Mouse (Mus musculus) kidney, postnatal 4 days (tissue): ENCODE data around the gene Csad.
"Not testable (repeated sequence)": the region's sequence is repeated elsewhere in the genome, so short reads cannot be mapped to it uniquely, and the experiment has no call there.

ENCODE experiments used
- DNase-seq, 2 experiments: peaks; one replicate each; pipeline ENCODE4 v3.0.0; 2021; ENCODE audit warnings: mixed read lengths in 2 of 2

The Csad gene

DNA sequence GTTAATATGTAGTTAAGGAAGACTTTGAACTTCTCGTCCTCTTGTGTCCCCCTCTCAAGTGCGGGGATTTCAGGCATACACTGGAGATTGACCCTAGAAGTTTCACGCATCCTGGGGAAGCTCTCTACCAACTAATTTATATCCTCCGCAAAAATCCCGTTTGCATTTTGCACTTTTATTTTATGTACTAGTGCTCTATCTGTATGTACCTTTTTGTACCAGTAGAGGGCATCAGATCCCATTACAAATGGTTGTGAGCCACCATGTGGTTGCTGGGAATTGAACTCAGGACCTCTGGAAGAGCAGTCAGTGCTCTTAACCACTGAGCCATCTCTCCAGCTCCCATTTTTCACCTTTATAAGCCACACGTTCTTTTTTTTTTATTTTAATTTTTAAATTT is 49.5 kb downstream of the Csad start:
- not testable (repeated sequence) for DNase-seq

DNA sequence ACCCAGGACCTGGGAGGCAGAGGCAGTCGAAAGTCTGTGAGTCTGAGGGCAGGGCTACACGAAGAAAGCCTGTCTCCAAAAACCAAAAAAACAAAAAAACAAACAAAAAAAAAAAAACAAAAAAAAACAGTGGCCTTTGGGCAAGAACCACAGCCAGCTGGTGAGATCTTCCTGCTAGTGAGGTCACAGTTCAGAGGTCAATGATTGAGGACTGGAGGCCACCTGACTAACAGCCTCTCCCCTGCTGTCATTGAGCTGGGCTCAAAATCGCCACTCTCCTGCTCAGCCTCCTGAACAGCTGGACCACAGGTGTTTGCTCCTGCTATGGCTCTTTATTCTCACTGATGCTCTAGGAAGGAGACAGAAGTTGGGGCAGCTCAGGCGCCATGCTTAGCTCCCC is 51.9 kb downstream of the Csad start:
- no peak for DNase-seq

DNA sequence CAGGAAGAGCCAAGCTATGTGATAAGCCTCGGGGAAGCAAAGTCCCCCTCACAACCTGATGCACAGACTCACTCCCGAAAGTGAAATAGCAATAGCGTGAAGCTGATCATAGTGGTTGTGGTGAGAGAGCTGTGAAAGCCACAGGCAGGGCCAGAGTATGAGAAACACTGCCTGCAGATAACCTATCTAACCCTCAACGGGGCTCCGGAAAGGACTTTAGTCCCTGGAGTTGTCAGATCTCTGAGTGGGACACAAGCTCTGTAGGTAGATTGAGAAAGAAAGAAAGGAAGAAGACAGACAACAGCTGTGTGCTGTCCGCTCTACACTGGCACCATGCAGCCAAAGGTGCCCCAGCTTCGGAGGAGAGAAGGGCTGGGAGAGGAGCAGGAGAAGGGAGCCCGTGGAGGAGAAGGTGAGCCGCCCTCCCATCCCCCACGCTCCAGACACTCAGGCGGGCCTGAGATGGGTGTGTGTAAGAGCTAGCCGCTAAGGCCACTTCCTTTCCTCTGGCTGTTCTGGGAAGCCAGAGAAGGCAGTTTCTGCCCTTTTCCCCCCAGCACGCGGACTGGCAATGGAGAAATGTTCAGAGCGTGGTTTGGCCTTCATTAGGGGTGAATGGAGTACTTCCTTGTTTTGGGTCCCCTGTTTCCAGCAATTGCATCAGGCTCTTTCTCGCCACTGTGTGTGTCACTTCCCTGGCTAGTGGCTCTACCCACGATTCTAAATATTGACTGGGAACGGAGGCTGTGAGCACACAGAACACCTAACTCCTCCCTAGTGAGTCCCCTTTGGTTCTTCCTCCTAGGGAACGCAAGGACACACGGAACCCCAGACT is 54.0 kb downstream of the Csad start, which contains the start of gene Soat2:
TSS of gene Soat2 (plus strand) at position 226 of the 835 bp plus-strand sequence.
- peak; percentile 62 to 68 for DNase-seq

DNA sequence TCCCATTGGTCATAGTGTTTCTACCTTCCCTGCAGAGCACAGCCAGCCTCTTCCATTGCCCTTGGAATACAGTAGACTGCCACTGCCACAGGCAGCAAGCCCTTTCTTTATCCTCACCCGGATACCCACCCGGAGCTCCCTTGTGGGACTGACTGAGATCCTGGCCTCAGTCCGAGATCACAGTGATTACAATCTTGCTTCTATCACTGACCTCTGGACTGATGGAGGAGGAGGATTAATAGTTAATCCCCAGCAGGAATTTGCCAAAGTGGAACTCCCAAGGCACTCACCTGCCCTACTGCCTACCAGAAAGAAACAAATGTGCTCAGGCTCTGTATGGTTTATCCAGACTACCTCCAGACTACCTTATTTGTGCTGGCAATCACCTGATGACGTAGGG is 55.0 kb downstream of the Csad start:
- no peak for DNase-seq

DNA sequence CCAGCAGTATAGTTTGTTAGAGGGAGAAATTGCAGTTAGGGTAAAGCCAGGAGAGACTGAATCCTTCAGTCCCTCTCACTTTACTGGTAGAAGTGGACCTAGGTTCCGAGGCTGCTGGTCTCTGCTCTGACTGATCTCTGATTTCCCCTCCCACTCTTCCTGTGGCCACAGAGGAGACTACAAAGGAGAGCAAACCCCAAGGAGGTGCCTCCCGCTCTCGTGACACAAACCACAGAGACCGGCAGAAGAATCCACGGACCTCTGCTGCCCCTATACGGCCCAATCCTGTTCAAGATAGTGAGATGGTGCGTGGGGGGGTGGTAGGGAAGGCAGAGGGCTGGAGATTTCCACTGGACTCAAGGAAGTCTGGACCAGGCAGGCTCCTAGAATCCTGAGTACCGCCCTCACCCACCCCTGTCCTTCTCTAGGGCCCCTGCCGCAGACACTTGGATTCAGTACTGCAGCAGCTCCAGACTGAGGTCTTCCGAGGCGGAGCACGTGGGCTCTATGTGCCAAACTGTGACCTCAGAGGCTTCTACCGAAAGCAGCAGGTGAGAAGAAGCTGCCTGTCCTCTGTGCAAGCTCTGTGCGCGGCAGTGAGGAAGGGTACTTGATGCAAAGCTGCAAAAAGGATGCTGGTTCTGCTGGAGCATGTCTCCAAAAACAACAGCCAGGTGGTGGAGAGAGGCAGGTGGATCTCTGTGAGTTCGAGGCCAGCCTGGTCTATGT is 56.7 kb downstream of the Csad start:
- DNase-seq: no peak

DNA sequence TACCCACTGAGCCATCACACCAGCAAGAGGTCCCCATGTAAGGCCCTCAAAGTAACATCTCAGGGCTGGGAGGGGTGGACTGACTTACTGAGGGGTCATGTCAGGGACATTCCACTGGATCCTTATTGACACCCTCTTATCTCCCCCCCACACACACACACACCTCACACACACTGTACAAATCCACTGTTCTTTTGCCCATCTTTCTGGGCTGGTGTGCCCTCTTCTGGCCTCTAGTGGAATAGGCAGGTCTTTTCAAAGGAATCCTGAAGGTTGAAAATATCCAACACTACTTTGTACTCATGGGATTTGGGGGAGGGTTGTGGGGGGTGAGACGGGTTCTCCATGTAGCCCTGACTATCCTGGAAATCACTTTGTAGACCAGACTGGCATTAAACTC is 57.6 kb downstream of the Csad start:
- peak; percentile 68 to 72 for DNase-seq

DNA sequence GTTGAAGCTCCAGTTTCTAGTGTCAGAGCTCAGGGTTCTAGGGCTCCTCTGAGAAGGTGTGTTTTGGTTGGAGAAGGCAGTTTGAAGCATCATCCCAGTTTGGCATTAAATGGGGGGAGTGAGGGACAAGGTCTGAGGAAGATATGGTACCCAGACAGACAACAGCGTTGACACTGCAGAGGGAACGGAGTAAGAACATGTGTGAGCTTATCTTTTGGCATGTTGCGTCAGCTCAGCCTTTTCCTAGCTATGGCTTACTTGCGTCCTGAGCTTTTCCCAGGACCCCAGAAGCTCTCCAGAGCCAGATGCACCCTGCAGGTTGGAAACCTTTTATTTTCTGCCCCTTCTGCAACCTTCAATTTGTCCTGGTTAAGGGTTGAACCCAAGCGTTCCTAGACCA is 58.4 kb downstream of the Csad start:
- DNase-seq: no peak

DNA sequence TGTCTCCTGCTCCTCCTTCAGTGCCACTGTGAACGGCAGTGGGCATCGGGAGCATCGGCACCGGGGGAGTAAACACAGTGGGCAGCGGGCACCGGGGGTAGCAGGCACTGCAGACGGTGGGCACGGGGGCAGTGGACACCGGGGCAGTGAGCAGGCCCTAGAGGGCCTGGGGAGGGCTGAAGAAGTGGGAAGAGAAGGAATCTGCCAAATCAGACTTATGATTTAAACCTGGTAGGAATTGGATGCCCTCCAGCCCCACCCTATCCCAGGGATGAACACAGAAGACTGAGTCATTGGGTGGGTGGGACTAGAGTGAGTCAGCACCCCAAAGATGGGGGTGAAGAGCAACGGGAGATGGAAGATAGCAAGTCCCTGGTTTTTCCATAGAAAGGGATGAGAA is 59.2 kb downstream of the Csad start:
- DNase-seq: no peak

DNA sequence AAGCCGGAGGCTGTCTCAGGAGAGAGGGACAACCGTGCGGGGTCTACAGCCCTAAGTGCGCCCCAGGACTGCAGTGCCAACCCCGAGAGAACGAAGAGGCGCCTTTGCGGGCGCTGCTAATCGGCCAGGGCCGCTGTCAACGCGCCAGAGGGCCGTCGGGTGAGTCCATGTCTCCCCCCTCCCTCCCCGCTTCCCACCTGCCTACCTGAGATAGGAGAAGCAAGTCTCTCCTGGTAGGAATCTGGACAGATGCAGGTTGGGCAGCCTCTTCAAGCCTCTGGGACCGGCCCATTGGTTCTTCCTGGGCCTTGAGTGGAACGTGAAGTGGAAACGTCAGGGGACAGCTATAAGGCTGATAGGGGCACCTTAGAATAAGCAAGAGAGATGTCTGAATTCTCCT is 59.8 kb downstream of the Csad start:
- DNase-seq: no peak

DNA sequence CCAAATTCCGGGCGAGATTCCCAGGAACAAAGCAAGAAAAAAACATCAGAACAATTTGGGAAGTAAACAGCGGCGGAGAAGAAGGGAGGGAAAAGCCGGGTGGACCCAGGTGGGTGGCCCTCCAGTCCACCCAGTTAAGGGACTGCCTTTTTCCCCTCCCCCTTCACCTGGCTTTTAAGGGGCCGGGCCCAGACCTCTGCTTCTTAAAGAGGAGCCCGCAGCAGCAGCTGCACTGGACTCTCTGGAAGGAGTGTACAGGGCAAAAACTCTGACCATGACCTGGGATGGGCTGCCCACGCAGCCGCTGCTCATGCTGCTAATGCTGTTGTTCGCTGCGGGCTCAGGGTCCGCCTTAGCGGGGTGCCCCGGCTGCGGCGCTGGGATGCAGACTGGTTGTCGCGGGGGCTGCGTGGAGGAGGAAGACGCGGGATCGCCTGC is 60.2 kb downstream of the Csad start, which contains the start of gene Igfbp6:
TSS of gene Igfbp6 (plus strand) at position 89 of the 438 bp plus-strand sequence.
- DNase-seq: peak; percentile 47 to 60

DNA sequence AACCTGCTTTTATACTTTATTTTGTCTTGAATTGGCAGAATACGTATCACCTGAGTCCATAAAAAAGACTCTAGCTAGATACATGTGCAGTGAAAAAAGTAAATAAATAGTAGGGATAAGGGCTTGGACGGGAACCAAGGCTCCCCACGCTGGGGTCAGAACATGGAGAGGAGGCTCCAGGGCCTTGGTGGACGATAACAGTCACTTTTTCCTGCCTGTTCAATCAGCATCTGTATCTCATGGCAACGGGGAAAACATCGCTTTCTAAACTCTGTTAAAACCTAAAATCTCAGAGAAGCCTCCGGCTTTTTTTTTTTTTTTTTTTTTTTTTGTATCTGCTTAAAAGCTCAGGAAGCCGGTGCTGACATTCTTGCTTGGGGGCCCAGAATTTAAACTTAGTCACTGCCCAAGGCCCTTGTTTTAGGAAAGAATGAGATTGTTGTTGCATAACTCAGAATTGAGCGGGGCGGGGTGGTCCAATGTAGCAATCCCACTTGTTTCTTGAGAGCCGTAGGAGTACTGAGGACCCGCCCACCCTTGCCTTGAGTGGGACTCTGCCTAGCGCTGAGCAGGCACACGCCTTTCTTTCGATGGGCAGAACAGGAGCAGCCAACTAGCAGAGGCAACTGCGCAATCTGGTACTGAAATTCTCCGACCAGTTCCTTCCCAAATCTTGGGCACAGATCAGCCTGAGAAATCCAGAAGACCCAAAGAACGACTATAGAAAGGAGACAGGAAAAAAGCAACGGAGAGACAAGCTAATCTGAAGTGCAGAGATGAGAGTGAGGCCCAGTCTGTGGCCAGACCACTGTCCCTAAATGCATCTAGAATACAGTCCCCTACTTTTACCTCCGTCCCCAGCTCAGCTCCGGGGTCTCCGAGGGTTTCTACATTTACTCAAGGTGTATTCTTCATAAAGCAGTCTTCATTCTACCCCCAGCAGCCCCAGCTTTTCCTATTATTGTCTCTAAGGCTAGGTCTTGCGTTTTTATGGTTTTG is 61.3 kb downstream of the Csad start:
- DNase-seq: peak; percentile 37 to 60

DNA sequence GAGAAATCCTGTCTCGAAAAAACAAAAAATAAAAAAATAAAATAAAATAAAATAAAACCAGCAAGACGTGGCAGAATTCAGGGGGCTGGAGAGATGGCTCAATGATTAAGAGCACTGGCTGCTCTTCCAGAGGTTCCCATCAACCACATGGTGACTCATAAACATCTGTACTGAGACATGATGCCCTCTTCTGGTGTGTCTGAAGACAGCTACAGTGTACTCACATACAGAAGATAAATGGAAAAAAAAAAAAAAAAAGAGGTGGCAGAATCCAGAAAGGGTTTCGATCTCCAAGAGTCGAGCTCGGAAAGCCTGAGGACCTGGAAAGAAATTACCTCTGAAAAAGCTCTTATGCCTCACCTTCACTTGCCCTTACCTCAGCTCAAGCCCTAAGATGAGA is 63.4 kb downstream of the Csad start:
- DNase-seq: no peak

DNA sequence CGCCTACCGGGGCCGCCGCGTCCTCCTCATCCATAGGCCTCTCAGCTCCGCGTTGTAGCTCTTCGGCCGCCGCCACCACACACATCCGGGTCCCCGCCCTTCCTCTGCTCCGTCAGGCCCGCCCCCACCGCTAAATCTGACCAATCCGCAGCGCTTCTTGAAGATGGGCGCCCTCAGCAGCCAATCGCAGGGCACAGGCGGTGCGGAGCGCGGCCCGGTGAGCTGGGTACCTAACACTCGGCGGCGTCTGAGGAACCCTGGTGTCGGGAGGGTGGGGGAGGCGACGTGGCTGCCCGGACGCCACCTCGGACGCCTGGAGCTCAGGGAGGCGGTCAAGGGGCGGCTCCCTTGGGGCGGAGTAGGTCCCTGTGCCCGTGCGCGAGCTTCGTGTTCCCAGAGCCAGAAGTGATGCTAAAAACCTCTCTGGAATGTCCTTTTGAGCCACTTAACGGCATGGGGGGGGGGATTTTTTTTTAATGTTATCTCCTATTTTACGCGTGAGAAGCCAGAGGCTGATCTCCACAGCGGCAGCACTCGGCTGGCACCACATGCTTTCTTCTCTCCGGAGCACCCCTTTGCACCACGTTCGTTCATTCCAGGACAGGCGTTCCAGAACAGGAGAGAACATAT is 68.3 kb downstream of the Csad start, which contains the start of gene Spryd3:
TSS of gene Spryd3 (minus strand) at position 106 of the 630 bp plus-strand sequence.
- DNase-seq: peak; percentile 96 to 97

DNA sequence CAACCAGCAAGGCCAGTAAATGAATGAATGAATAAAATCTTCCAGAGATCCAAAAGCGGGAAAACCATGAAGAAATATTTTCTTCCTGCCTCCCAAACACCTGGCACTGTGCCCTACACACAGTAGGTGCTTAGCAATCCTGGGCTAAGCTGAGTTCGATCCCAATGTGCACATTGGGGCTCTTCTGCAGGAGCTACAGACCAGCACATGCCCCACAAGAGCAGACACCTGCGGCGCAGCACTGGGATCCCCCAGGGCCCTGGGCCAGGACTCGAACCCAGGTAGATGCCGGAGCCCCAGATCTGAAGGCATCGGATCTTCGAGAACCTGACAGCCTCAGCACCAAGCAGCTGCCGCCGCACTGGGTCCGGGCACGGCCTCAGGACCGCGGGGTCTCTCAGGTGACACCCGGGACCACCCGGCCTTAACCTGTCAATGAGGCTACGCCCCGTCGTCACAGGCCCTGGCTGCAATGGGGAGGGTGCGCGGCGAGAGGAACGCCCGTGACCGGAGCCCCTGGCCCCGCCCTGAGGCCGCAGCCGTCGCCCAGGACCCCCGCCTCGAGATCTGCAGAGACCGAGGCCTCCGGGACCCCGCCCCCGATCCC is 68.9 kb downstream of the Csad start:
- DNase-seq: peak in 1 of 2 experiments; percentile 43

DNA sequence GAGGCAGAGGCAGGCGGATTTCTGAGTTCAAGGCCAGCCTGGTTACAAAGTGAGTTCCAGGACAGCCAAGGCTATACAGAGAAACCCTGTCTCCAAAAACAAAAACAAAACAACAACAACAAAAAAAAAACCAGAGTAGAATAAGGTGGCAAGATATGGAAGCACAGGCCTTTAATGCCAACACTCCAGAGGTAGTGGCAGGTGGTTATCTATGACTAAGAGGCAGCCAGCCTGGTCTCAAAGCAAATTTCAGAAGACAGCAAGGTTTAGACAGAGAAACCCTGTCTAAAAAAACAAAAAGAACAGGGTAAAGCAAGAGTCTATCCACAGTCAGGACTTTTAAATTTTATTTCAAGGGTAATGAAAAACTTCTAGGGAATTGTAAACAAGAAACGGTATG is 69.8 kb downstream of the Csad start:
- DNase-seq: no peak

DNA sequence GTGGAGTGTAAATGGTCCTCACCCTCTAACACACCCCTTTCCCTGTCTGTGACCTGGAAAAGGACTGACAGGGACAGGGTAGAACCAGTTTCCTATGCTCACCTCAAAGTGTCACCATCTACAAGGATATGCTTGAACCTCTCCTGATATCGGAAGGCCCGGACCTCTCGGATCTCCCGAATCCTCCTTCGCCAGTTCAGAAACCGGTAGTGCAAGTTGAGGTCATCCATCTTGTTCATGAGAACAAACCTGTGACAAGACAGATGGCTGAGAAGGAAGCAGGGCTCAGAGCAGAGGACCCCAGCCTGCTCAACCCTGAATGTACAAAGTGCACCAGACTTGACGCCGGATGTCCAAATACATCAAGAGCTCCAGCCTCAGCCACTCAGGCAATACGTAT is 71.2 kb downstream of the Csad start:
- no peak for DNase-seq
